Mouse (Mus musculus) T-cell, adult 2 months (primary cell): Measurements from ENCODE around the gene Gm38431.

ENCODE experiments used
- DNase-seq: peaks from one replicate; pipeline ENCODE4 v3.0.0; 2022; ENCODE audit warnings: low spot score

Gm38431 gene

DNA sequence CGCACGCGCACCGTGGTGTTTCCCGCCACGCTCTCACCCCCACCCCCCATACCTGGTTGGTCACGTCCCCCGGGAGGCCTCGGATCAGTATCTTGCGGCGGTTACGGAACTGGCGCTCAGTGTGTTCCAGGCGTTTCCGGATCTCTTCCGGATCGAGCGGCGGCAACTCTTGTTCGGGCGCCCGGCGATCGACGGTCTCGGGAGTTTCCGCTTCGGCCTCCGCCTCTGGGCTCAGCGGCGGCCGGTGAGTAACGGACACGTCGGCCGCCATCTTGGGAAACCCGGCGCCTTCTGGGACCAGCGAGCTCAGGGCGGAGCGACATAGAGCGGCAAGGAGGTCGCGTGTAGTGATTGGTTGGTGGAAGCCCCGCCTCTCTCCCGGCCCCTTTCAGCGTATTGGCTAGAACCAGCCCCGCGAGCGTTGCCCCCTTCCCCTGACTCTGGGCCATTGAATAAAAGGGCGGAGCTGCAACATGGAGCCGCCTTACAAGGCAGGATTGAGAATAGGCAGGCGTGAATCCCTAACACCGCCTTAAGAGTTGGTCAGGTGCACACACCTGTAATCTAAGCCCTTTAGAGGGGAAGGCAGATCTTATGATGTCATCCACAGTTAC is at the start of gene Gm38431, which contains the start of gene Raver1:
TSS of gene Gm38431 (minus strand) at position 291 of the 614 bp plus-strand sequence.
TSS of gene Raver1 (minus strand) at position 302 of the 614 bp plus-strand sequence.
- peak; percentile 97 for DNase-seq

- no peak for DNase-seq
Observed at GRCm38 (mm10) chr9:21138386-21138785, 46.6 kb upstream of the Gm38431 start.

DNA sequence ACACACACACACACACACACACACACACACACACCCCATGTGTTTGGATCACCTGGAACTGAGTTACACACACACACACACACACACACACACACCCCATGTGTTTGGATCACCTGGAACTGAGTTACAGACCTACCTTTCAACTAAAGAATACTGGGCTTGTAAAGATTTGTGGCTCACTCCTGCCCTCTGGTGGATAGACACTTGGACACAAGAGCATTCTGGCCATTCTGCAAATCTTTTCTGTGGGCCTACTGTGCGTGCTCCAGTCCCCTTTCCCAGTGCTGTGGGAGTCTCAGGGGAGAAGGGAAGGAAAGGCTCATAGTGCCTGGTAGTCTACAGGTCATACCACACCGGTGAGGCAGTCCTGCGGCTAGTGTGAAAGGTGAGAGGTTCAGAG is 45.4 kb upstream of the Gm38431 start:
- peak; percentile 71 for DNase-seq

GRCm38 (mm10) chr9:21136401-21136800 is 44.6 kb upstream of the Gm38431 start:
- peak; percentile 54 for DNase-seq

DNA sequence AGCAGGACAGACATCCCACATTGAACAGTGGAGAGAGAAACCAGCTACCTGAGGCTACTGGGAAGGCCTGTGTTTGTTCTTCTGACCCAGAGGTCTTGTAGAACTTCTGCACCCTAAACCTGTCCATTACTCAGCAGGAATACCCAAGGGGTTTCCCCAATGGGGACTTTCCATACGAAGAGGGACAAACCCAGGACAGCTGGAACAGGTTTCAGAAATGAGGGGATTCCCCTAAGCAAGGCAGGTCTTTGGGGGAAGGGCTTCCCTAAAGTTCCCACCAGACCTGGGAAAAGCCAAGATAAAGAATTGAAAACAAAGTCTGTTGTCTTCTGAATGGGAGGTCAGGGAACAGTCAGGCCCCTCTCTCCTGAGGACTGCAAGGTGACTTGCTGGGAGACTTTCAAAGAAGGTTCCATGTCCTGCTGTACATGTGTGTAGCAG is 44.2 kb upstream of the Gm38431 start:
- DNase-seq = peak; percentile 47

DNA sequence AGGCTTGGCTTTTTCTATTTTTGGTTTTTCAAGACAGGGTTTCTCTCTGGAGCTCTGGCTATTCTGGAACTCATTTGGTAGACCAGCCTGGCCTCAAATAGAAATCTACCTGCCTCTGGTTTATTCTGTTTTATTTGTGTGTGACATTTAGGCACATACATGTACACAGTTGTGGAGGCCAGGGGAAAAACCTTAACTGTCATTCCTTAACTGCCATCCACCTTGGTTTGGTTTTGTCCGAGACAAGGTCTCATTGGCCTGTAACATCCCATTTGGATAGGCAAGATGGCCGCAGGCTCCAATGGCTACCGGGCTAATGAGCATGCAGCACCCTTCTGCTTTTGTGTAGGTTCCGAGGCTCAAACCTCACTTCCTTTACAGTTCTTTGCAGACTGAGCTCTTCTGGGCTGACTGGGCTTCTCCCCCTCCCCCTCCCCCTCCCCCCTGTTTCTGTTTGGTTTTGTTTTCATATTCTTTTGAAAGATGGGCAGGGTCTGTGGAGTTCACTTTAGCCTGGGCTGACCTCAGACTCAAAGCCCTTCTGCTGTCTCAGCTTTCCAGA is 43.6 kb upstream of the Gm38431 start:
- DNase-seq = no peak

DNA sequence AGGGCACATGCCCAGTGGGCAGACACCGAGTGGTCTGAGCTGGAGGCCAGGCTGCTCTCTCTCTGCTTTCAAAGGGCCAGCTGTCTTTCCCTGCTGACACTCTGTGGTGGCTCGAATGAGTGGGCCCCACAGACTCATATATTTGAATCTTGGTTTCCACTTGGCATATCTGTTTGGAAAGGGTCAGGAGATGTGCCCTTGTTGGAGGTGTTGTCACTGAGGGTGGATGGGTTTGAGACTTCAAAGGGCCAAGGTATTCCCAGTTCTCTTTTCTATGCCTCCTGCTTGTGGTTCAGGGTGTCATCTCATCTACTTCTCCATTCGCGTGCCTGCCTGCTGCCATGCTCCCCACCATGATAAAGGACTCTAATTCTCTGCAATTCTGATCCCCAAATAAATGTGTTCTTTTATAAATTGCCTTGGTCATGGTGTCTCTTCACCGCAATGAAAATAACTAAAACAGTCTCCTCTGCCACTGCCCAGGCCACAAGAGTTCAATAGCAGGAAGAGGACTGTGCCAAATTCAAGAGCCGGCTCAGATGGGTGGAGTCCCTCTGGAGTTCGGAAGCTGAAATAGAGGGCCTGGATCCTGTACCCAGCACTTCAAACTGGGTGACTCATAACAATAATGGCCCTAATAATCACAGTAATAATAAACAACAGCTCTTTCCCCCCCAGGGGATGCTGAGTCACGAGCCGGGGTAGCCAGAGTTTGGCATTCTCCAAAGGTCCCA is 43.0 kb upstream of the Gm38431 start:
- DNase-seq = no peak

GRCm38 (mm10) chr9:21133064-21133707 is 41.4 kb upstream of the Gm38431 start:
- DNase-seq = peak; percentile 73

- DNase-seq = no peak
Observed at GRCm38 (mm10) chr9:21132102-21132775, 40.4 kb upstream of the Gm38431 start.

DNA sequence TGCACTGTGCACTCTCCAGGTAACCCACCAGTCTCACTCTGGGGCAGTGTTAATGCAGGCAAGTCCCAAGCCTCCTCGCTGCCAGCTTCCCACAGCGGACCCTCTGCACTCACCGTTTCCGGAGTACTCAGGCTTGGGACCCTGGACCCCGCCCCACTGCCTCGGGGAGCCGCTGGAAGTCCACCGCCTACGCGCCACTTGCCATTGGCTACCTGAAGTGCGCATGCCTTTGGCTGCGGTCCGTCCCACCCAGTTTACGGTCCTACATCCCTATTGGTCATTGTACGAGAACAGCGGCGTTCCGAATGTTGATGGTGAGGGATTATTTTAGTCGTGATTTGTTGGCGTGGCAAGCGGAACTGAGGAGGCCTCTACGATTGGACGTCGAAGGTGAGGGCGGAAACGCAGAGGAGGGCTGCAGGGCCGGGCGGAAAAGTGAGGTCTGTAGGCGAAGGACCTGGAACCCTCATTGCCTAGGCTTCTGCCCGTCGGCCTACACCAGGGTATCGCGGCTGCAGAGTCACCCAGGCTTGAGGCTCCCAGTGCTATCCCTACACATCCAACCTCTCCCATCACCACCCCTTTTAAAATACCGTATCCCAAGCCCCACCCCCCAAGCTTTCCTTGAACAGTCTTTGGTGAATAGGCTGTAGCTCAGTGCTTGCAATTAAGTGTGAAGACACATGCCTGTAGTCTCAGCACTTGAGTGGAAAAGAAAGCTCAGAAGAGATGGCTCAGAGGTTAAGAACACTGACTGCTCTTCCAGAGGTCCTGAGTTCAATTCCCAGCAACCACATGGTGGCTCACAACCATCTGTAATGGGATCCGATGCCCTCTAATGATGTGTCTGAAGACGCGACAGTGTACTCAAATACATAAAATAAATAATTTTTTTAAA is 39.5 kb upstream of the Gm38431 start, which contains the start of gene Tyk2:
TSS of gene Tyk2 (minus strand) at position 185 of the 898 bp plus-strand sequence.
- DNase-seq = peak; percentile 90

DNA sequence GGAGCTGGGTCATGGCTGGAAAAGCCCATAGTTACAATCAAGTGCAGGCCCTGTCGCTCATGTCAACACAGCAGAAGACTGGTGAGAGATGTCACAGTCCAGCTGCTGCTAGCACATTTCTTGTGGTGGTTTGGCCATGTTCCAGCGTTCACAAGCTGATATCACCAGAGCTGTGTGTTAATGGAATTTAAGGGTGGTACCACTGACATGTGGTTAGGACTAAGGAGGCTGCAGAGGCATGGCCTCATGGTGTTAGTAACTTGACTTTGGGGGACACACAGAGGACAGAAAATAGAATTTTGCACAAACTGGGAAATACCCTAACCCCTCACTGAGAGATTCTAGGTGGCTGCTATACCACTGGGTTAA is 34.4 kb upstream of the Gm38431 start:
- DNase-seq = no peak

GRCm38 (mm10) chr9:21125502-21126258 is 33.9 kb upstream of the Gm38431 start:
- DNase-seq = no peak

DNA sequence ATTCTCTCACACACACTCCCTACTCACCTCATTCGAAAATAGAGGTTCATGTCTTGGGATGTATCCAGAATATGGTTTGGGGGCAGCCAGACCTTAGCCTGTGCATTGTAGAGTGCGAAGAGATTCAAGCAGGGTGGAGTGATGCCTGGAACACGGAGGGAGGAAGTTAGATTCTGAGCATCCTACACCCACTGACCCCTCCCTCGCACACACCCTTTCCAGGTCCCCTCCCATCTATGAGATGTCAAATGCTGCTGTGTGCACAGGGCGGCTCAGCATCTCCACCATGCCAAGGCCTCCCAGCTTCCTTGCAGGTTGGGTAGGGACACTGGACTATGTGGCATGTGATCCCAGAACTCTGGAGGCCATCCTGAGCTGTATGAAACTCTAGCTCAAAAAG is 33.0 kb upstream of the Gm38431 start:
- no peak for DNase-seq

- DNase-seq = no peak
Observed at GRCm38 (mm10) chr9:21121483-21121882, 29.7 kb upstream of the Gm38431 start.

DNA sequence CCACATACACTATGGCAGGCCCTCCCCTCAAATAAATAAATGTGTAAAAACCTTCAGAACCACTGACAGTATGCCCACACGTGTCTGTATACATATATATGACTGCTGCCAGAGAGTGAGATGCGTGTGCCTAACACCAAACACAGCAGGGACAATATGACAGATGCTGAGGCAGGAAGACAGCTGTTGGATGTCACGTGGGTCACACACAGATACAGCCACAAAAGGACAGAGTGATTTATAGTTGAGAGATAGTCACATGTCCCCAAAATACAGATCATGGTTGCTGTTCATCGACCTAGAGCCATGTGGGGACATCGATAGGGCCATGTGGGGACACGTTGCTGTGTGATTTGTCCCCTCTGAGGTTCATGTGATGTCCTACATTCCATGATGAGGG is 25.3 kb upstream of the Gm38431 start:
- DNase-seq = no peak

DNA sequence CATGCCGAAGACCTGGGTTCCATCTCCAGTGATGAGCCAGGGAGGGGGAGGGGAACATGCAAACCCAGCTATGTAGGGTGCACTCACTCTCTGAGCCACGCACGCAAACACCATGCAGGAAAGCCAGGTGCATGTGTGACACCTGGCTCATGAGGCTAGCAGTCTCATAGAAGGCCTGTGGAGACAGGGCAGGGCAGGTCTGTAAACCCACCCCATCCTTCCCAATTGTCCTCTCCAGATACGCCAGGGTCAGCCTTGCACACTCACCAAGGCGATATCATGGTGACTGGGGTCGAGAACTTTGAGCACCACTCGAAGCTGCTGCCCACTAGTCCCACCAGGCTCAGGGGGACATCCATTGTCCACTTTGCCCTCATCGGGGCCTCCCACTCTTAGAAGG is 23.3 kb upstream of the Gm38431 start:
- DNase-seq = no peak

GRCm38 (mm10) chr9:21114190-21114589 is 22.4 kb upstream of the Gm38431 start:
- no peak for DNase-seq

DNA sequence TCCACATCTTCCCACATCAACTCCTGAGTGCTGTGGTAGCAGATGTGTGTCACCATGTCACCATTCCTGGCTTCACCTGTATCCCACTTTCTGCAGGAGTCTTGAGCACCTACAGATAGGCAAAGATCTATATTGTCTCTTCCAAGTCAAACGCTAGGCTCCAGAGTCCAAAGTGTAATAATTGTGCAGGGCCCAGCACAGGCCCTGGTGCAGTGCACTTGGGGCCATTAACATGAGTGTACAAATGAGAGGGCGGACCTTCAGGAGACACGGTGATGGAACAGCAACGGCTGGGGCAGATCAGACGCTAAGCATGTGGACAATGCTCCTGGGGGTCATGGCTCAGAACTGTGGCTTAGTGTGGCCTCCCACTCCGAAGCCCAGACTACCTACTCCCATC is 22.0 kb upstream of the Gm38431 start:
- no peak for DNase-seq

GRCm38 (mm10) chr9:21107607-21108237 is 15.9 kb upstream of the Gm38431 start:
- no peak for DNase-seq
